Mouse (Mus musculus) megakaryocyte, embryonic 14.5 days (primary cell): ENCODE results near the gene Cryab.

ENCODE experiments used
- FLI1 ChIP-seq: IDR thresholded peaks from 2 replicates; pipeline ENCODE4 v1.6.1; 2012; ENCODE audit warnings: low read length, inconsistent platforms, mixed read lengths
- GATA1 ChIP-seq: IDR thresholded peaks from 3 replicates; pipeline ENCODE4 v1.6.1; 2012; ENCODE audit warnings: mixed read lengths, low read length, inconsistent platforms, borderline replicate concordance

GRCm38 (mm10) chr9:50767531-50768106, 16.5 kb downstream of the Cryab start:
- TF ChIP-seq GATA1 (no peak), FLI1 (no peak)
